Mouse (Mus musculus) liver, embryonic 14.5 days (tissue): ENCODE data around the gene Mdga2. TPM values are rescaled to one million over a fixed set of nuclear protein-coding genes. Genes with fewer than 3 reads are reported as not detected.

Experiments used
- ATAC-seq: fragments of 200-750 bp; cut with Nextera tagmentation; 2 replicates; pipeline ENCODE4 v1.8.0; 2017; ENCODE audit warnings: moderate number of reproducible peaks, mild to moderate bottlenecking, moderate library complexity; ENCODE audit not compliant: insufficient read depth
- DNase-seq, 3 experiments: peaks; one replicate each; pipeline ENCODE4 v3.0.0-alpha.2; 2012 to 2013; ENCODE audit warnings: low read depth in 3 of 3, low spot score in 3 of 3
- H3K27ac ChIP-seq: fragments of 300-500 bp; sonication (generic); 2 replicates; pipeline ENCODE4 v1.5.1; 2014; ENCODE audit warnings: moderate library complexity, mild to moderate bottlenecking, control low read depth, inconsistent platforms
- H3K27me3 ChIP-seq: fragments of 300-500 bp; sonication (generic); 2 replicates; pipeline ENCODE4 v1.6.1; 2014; ENCODE audit warnings: mild to moderate bottlenecking, low read length, moderate library complexity; ENCODE audit not compliant: control insufficient read depth, insufficient read depth
- H3K36me3 ChIP-seq: fragments of 300-500 bp; sonication (generic); replicated peaks from 2 replicates; pipeline ENCODE4 v1.6.1; 2014; ENCODE audit warnings: low read depth; ENCODE audit not compliant: control insufficient read depth, insufficient read depth
- H3K4me1 ChIP-seq, 2 experiments: fragments of 200-500 bp in 1 of 2; fragments of 300-500 bp in 1 of 2; sonication (generic) in 1 of 2; replicated peaks; 2 replicates each; pipeline ENCODE4 v1.6.1; 2012 to 2014; ENCODE audit warnings: antibody characterized with exemption in 1 of 2, inconsistent platforms in 1 of 2, low read length in 1 of 2; ENCODE audit not compliant: control insufficient read depth in 2 of 2, insufficient read depth in 2 of 2
- H3K4me2 ChIP-seq: fragments of 300-500 bp; sonication (generic); 2 replicates; pipeline ENCODE4 v1.6.1; 2014; ENCODE audit warnings: low read depth, mild to moderate bottlenecking, control low read depth, moderate library complexity
- H3K4me3 ChIP-seq, 2 experiments: fragments of 200-500 bp in 1 of 2; fragments of 300-500 bp in 1 of 2; sonication (generic) in 1 of 2; 2 replicates each; pipeline ENCODE4 v1.5.1; 2012 to 2014; ENCODE audit warnings: low read depth in 2 of 2, low read length in 2 of 2, mild to moderate bottlenecking in 2 of 2, control low read depth in 1 of 2, inconsistent platforms in 1 of 2, moderate library complexity in 1 of 2; ENCODE audit not compliant: insufficient read depth in 1 of 2
- H3K9ac ChIP-seq: fragments of 300-500 bp; sonication (generic); replicated peaks from 2 replicates; pipeline ENCODE4 v1.6.1; 2014; ENCODE audit warnings: mild to moderate bottlenecking, control low read depth, moderate library complexity
- H3K9me3 ChIP-seq: fragments of 300-500 bp; sonication (generic); 2 replicates; pipeline ENCODE4 v1.6.1; 2016; ENCODE audit warnings: low read length, mixed read lengths; ENCODE audit not compliant: control insufficient read depth
- CTCF ChIP-seq: IDR thresholded peaks from 2 replicates; pipeline ENCODE4 v1.5.1; 2016; ENCODE audit warnings: antibody characterized with exemption, low read depth, control low read depth
- EP300 ChIP-seq: IDR thresholded peaks from 2 replicates; pipeline ENCODE4 v1.6.1; 2016; ENCODE audit warnings: antibody characterized with exemption, low read depth
- WGBS: fragments of 180-500 bp; shearing (Covaris S2); extraction: QIAGEN DNeasy Blood & Tissue Kit; methylation state at CpG from one replicate; pipeline ENCODE4 v1.1.7; 2014; ENCODE audit not compliant: insufficient replicate concordance; 5-methylcytosine and 5-hydroxymethylcytosine counted together
- polyA plus RNA-seq, 2 experiments: library from polyadenylated mRNA; depleted of rRNA in 1 of 2; stranded (reverse) in 1 of 2; unstranded in 1 of 2; fragments of >200 nt; fragmentation: Nextera tagmentation in 1 of 2; extraction: Ambion mirVana in 1 of 2; gene quantifications; 2 replicates each; pipeline versions ENCODE4 v1.2.1 to v1.2.3; 2012 to 2014

Gene Mdga2
- polyA plus RNA-seq, 2 experiments = 0.02 TPM; not detected in 1

DNA sequence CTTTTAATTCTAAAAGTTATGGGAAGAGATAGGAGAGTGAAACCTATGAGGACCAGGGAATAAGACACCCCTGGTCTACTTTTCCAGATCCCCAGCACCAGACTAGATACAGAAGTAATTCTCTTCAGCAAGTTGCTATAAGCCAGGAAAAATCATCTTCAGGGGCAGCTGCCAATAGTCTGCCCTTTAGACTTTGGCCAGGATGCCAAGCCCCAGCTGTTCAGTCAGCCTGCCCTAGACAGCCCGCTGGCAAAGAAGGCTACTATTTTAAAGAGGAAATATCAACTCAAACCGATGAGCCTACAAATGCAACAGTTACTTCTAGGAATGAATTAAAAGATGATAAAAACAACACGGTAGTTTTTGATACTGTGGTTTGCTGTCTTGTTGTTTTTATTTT is 356.1 kb downstream of the Mdga2 start:
- no peak overlapping the region for H3K27ac ChIP-seq
- ATAC-seq (no peak), DNase-seq (no peak)
- H3K36me3 ChIP-seq = no peaks in the 10 kb centered on the region
- 47% methylated on average over 3 of the region's 3 CpGs for WGBS
- H3K4me3 ChIP-seq = no peak overlapping the region
- no peaks in the 10 kb centered on the region for H3K27me3 ChIP-seq
- no peaks in the 10 kb centered on the region for H3K4me1 ChIP-seq
- H3K9ac ChIP-seq = no peak overlapping the region
- no peaks in the 10 kb centered on the region for H3K9me3 ChIP-seq
- no peak overlapping the region for H3K4me2 ChIP-seq
- TF ChIP-seq CTCF = no peak
- TF ChIP-seq EP300 = no peak

DNA sequence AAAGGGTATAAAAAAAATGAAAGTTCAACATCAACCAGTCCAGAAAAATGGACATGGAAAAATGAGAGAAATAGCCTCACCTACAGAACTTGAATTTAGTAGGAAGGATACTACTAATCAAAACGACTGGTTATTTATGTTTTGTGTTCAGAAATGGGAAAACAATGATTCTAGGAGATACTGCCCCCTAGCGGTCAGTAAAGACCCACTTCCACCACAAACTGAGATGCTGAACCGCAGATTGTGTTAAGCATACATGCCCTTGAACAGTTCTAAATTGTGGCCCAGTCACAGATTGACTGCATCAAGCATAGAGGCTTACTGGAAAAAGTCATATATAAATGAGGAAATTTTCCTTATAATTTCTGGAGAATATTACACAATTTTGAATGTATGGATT is 369.2 kb downstream of the Mdga2 start:
- H3K36me3 ChIP-seq = no peaks in the 10 kb centered on the region
- WGBS = 13% methylated on average over 3 of the region's 3 CpGs
- DNase-seq (no peak), ATAC-seq (no peak)
- H3K4me3 ChIP-seq = no peak overlapping the region
- no peak overlapping the region for H3K9ac ChIP-seq
- H3K27ac ChIP-seq = no peak overlapping the region
- no peaks in the 10 kb centered on the region for H3K4me1 ChIP-seq
- no peaks in the 10 kb centered on the region for H3K27me3 ChIP-seq
- TF ChIP-seq EP300 = no peak
- peak; percentile 56 for TF ChIP-seq CTCF
- no peak overlapping the region for H3K4me2 ChIP-seq
- H3K9me3 ChIP-seq = no peaks in the 10 kb centered on the region

DNA sequence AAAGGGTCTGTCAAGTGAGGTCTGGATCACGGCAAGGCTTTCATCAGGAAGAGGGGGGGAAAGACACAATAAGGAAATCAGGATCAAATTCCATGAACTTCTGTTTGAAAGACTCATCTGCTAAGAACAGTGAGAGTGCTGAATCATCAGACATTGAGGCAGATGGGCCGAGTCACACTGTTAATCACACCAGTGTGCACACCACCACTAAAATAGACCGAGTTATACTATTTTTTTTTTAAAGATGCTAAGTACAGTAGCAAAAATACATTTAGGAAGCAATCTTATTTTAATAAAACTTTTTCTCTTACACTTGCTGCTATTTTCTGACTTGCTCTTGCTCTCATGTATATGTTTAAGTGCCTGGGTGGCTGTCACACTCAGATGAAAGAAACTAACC is 382.0 kb downstream of the Mdga2 start:
- no peak overlapping the region for H3K4me2 ChIP-seq
- WGBS = 45% methylated on average over 3 of the region's 3 CpGs
- no peak overlapping the region for H3K27ac ChIP-seq
- no peak overlapping the region for H3K9ac ChIP-seq
- H3K4me3 ChIP-seq = no peak overlapping the region
- H3K4me1 ChIP-seq = no peaks in the 10 kb centered on the region
- ATAC-seq = no peak
- no peak for TF ChIP-seq EP300
- no peak for TF ChIP-seq CTCF
- H3K27me3 ChIP-seq = no peaks in the 10 kb centered on the region
- DNase-seq = no peak
- no peaks in the 10 kb centered on the region for H3K36me3 ChIP-seq
- no peaks in the 10 kb centered on the region for H3K9me3 ChIP-seq

DNA sequence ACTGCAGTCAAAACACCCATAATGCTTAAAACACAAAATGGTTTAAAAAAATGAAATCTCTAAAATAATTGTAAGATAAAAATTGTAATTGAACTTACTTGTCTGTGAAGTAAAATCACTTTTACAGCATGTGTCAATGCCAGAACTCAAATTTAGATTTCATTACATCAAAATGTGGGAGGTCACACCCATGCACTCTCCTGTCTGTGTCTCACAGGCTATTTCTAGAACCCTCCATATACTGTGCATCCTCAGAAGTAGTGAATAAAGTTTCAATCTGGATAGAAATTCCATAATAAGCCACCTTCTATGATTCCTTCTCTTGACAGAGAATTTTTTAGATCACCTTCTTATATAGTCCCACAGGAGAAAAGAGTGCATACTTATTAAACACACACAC is 466.7 kb downstream of the Mdga2 start:
- DNase-seq (no peak), ATAC-seq (no peak)
- Histone ChIP-seq H3K27me3 (no peaks in the 10 kb centered on the region), H3K4me1 (no peaks in the 10 kb centered on the region), H3K9ac (no peak overlapping the region), H3K9me3 (no peaks in the 10 kb centered on the region), H3K4me3 (no peak overlapping the region), H3K27ac (no peak overlapping the region), H3K4me2 (no peak overlapping the region), H3K36me3 (no peaks in the 10 kb centered on the region)
- TF ChIP-seq EP300 (no peak), CTCF (no peak)

DNA sequence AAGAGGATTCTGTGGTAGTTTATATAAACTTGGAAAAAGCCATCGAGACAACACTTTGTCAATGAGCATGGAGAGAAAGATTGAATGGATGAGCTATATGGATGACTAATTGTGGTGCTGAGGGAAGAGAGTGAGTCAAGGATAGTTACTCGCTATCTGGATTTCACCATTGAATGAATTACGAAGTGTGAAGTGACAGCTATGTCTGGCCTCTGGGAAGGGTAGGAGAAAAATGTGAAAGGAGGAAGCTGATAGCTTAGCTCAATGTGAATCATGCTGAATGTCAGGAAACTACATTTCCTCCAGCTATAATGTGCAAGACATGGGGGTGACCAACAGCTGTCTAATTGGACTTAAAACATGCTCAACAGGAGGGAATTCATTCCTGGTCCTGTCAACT is 487.8 kb downstream of the Mdga2 start:
- no peak for DNase-seq
- H3K27ac ChIP-seq = no peak overlapping the region
- TF ChIP-seq CTCF = no peak
- no peak for TF ChIP-seq EP300
- H3K9ac ChIP-seq = no peak overlapping the region
- H3K4me1 ChIP-seq = no peaks in the 10 kb centered on the region
- no peak overlapping the region for H3K4me3 ChIP-seq
- H3K27me3 ChIP-seq = no peaks in the 10 kb centered on the region
- H3K9me3 ChIP-seq = no peaks in the 10 kb centered on the region
- H3K36me3 ChIP-seq = no peaks in the 10 kb centered on the region
- no peak overlapping the region for H3K4me2 ChIP-seq
- 27% methylated on average over 3 of the region's 3 CpGs for WGBS
- ATAC-seq = no peak

DNA sequence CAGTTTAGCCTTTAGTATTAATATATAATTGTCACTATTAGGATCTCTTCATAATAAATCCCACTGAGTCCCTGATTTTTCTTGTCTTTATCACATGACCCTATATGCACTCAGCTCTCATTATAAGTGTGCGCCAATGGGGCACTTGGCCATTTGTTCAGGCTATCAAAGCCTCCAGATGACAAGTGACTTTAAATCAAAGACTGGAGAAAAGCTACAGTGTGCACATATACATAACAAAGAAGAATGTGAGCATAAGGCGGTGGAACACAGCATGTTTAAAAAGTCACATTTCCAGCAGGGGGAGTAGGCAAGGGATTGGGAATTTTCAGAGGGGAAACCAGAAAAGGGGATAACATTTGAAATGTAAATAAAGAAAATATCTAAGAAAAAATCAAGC is 497.9 kb downstream of the Mdga2 start:
- Histone ChIP-seq H3K4me3 (no peak overlapping the region), H3K4me1 (no peaks in the 10 kb centered on the region), H3K4me2 (no peak overlapping the region), H3K36me3 (no peaks in the 10 kb centered on the region), H3K9me3 (no peaks in the 10 kb centered on the region), H3K27ac (no peak overlapping the region), H3K9ac (no peak overlapping the region), H3K27me3 (no peaks in the 10 kb centered on the region)
- DNase-seq (no peak), ATAC-seq (no peak)
- TF ChIP-seq EP300 (no peak), CTCF (no peak)
- 56% methylated on average over 2 of the region's 2 CpGs for WGBS
